Mouse (Mus musculus) limb, embryonic 14.5 days (tissue): ENCODE measurements around the gene Rhoj. TPM values are rescaled to one million over a fixed set of nuclear protein-coding genes. Genes with fewer than 3 reads are reported as not detected.

Experiments used
- ATAC-seq: fragments of 200-750 bp; cut with Nextera tagmentation; 2 replicates; pipeline ENCODE4 v1.8.0; 2017; ENCODE audit warnings: low read depth, moderate number of reproducible peaks, moderate TSS enrichment; ENCODE audit not compliant: low FRiP score
- DNase-seq: peaks from one replicate; pipeline ENCODE4 v3.0.0-alpha.2; 2015; ENCODE audit warnings: low spot score
- H3K27ac ChIP-seq: fragments of 300-500 bp; sonication (generic); replicated peaks from 2 replicates; pipeline ENCODE4 v1.5.1; 2014; ENCODE audit warnings: low read depth, mild to moderate bottlenecking, low read length, moderate library complexity, mixed read lengths
- H3K27me3 ChIP-seq: fragments of 300-500 bp; sonication (generic); 2 replicates; pipeline ENCODE4 v1.6.1; 2014; ENCODE audit warnings: low read length, mixed read lengths; ENCODE audit not compliant: control insufficient read depth, insufficient read depth
- H3K36me3 ChIP-seq: fragments of 300-500 bp; sonication (generic); 2 replicates; pipeline ENCODE4 v1.6.1; 2014; ENCODE audit warnings: mild to moderate bottlenecking, low read length, moderate library complexity, mixed read lengths; ENCODE audit not compliant: control insufficient read depth, insufficient read depth
- H3K4me1 ChIP-seq: fragments of 300-500 bp; sonication (generic); 2 replicates; pipeline ENCODE4 v1.6.1; 2014; ENCODE audit warnings: antibody characterized with exemption, low read length, mixed read lengths; ENCODE audit not compliant: control insufficient read depth, insufficient read depth
- H3K4me2 ChIP-seq: fragments of 300-500 bp; sonication (generic); replicated peaks from 2 replicates; pipeline ENCODE4 v1.6.1; 2014; ENCODE audit warnings: low read depth, mild to moderate bottlenecking, low read length, moderate library complexity; ENCODE audit not compliant: severe bottlenecking
- H3K4me3 ChIP-seq: fragments of 300-500 bp; sonication (generic); replicated peaks from 2 replicates; pipeline ENCODE4 v1.5.1; 2014; ENCODE audit warnings: low read length
- H3K9ac ChIP-seq: fragments of 300-500 bp; sonication (generic); 2 replicates; pipeline ENCODE4 v1.6.1; 2014; ENCODE audit warnings: mild to moderate bottlenecking, low read depth, low read length, moderate library complexity; ENCODE audit not compliant: severe bottlenecking
- H3K9me3 ChIP-seq: fragments of 300-500 bp; sonication (generic); 2 replicates; pipeline ENCODE4 v1.6.1; 2016; ENCODE audit warnings: low read length; ENCODE audit not compliant: control insufficient read depth
- POLR2A ChIP-seq: fragments of 200-500 bp; IDR thresholded peaks from 2 replicates; pipeline ENCODE4 v1.8.0; 2012; ENCODE audit warnings: inconsistent platforms, mild to moderate bottlenecking, moderate library complexity, borderline replicate concordance; ENCODE audit not compliant: insufficient read depth, insufficient read length; ENCODE audit errors: extremely low read depth
- WGBS: fragments of 180-500 bp; shearing (Covaris S2); extraction: QIAGEN DNeasy Blood & Tissue Kit; methylation state at CpG from one replicate; pipeline ENCODE4 v1.1.7; 2014; 5-methylcytosine and 5-hydroxymethylcytosine counted together
- polyA plus RNA-seq, 2 experiments: library from polyadenylated mRNA; depleted of rRNA in 1 of 2; stranded (reverse) in 1 of 2; unstranded in 1 of 2; fragments of >200 nt; fragmentation: Nextera tagmentation in 1 of 2; extraction: Ambion mirVana in 1 of 2; gene quantifications; 2 replicates each; pipeline versions ENCODE4 v1.2.1 to v1.2.3; 2012 to 2014

Gene Rhoj
- polyA plus RNA-seq, 2 experiments: 80.1 to 99.9 TPM

- H3K36me3 ChIP-seq: no peaks in the 10 kb centered on the region; the same call in 1 of the 2 replicates
- WGBS: 57% methylated on average over 12 of the region's 12 CpGs
- DNase-seq: no peak
- H3K4me1 ChIP-seq: no peaks in the 10 kb centered on the region
- TF ChIP-seq POLR2A: no peak
- H3K4me2 ChIP-seq: no peak overlapping the region
- no peak overlapping the region for H3K27ac ChIP-seq
- H3K9me3 ChIP-seq: no peaks in the 10 kb centered on the region
- H3K27me3 ChIP-seq: no peaks in the 10 kb centered on the region
- H3K4me3 ChIP-seq: no peak overlapping the region
- H3K9ac ChIP-seq: no peak overlapping the region
- no peak for ATAC-seq
These were observed 12.4 kb downstream of the Rhoj start for GRCm38 (mm10) chr12:75320441-75320925.

DNA sequence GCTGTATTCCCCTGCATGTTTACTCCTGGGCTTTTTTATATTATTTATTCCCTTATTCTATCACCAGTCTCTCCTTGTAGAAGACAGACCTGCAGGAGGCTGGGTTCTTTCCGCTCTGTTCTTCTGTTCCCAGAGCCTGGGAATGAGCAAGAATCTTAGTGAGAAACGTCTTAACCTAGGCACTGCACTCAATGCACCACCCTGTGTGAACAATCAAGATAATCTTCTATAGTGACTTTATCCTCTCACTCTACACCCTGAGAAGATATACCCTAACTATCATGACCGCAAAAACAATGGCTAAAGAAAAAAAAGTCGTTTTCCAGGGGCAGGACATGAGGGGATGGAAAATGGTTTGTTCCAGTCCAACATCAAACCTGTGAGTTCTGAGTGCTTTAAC, 13.1 kb downstream of the Rhoj start:
- no peak overlapping the region for H3K27ac ChIP-seq
- H3K27me3 ChIP-seq: no peaks in the 10 kb centered on the region
- no peak overlapping the region for H3K4me2 ChIP-seq
- H3K4me3 ChIP-seq: no peak overlapping the region
- H3K9me3 ChIP-seq: no peaks in the 10 kb centered on the region
- no peaks in the 10 kb centered on the region for H3K4me1 ChIP-seq
- ATAC-seq (no peak), DNase-seq (no peak)
- no peak overlapping the region for H3K9ac ChIP-seq
- TF ChIP-seq POLR2A: no peak
- 75% methylated on average over 4 of the region's 4 CpGs for WGBS
- H3K36me3 ChIP-seq: no peaks in the 10 kb centered on the region; the same call in 1 of the 2 replicates

DNA sequence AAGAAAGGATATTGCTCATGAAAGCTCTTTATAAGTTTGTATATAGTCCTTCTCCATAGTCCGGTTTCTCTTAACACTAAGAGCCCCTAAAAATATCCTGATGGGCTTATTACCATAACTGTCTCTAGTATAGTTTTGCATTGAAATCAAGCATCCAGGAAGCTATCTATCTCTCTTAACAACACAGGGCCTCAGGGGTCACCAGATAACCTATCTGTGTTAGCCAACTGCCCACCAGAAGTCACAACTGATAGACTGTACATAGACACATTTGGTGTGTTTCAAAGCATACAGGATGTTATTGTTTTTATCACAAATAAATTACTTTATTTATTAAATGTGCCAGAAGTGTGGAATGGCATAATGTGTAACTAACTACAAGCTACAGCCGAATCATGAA, 21.1 kb downstream of the Rhoj start:
- no peak overlapping the region for H3K9ac ChIP-seq
- no peak overlapping the region for H3K4me2 ChIP-seq
- no peaks in the 10 kb centered on the region for H3K9me3 ChIP-seq
- no peaks in the 10 kb centered on the region; the same call in 1 of the 2 replicates for H3K36me3 ChIP-seq
- H3K27ac ChIP-seq: no peak overlapping the region
- TF ChIP-seq POLR2A: no peak
- no peaks in the 10 kb centered on the region for H3K4me1 ChIP-seq
- DNase-seq (no peak), ATAC-seq (no peak)
- WGBS: 92% methylated on average over 2 of the region's 2 CpGs
- H3K27me3 ChIP-seq: no peaks in the 10 kb centered on the region
- no peak overlapping the region for H3K4me3 ChIP-seq

GRCm38 (mm10) chr12:75339894-75340293, 31.8 kb downstream of the Rhoj start:
- 86% methylated on average over 3 of the region's 3 CpGs for WGBS
- Histone ChIP-seq H3K36me3 (0 out of 2 replicates have a peak, but pooled peaks cover 7% of the 10 kb centered on the region), H3K9me3 (no peaks in the 10 kb centered on the region), H3K4me2 (no peak overlapping the region), H3K27me3 (no peaks in the 10 kb centered on the region), H3K9ac (no peak overlapping the region), H3K4me3 (no peak overlapping the region), H3K27ac (no peak overlapping the region), H3K4me1 (0 out of 2 replicates have a peak, but pooled peaks cover 3% of the 10 kb centered on the region)
- no peak for ATAC-seq
- no peak for DNase-seq
- TF ChIP-seq POLR2A: no peak

- WGBS: 95% methylated on average over 7 of the region's 7 CpGs
- no peak overlapping the region for H3K4me3 ChIP-seq
- 0 out of 2 replicates have a peak, but pooled peaks cover 7% of the 10 kb centered on the region for H3K36me3 ChIP-seq
- no peak overlapping the region for H3K27ac ChIP-seq
- no peak overlapping the region for H3K9ac ChIP-seq
- no peak for DNase-seq
- no peak for ATAC-seq
- no peak for TF ChIP-seq POLR2A
- H3K4me1 ChIP-seq: 0 out of 2 replicates have a peak, but pooled peaks cover 3% of the 10 kb centered on the region
- H3K4me2 ChIP-seq: no peak overlapping the region
- H3K9me3 ChIP-seq: no peaks in the 10 kb centered on the region
- H3K27me3 ChIP-seq: no peaks in the 10 kb centered on the region
These were observed 32.2 kb downstream of the Rhoj start for GRCm38 (mm10) chr12:75340331-75340730.
